Mouse (Mus musculus) MEL (cell line): ENCODE data around the gene Kctd5. TPM values are rescaled to one million over a fixed set of nuclear protein-coding genes. Genes with fewer than 3 reads are reported as not detected.
A peak's percentile ranks its signal among the peaks of the same experiment; 100 is the strongest.

Experiments used
- DNase-seq: peaks from one replicate; pipeline ENCODE4 v3.0.0; 2011; ENCODE audit warnings: low read depth, low spot score
- H3K27ac ChIP-seq: 2 replicates; pipeline ENCODE4 v1.5.1; 2012; ENCODE audit warnings: low read depth, mild to moderate bottlenecking, control low read depth, low read length, moderate library complexity; ENCODE audit not compliant: control insufficient read depth
- H3K27me3 ChIP-seq, 2 experiments: fragments of 150-350 bp in 1 of 2; sonication (generic) in 1 of 2; 2 replicates each; pipeline ENCODE4 v1.6.1; 2012; ENCODE audit warnings: low read length in 2 of 2, mild to moderate bottlenecking in 2 of 2, improper control_type of control experiment in 1 of 2, moderate library complexity in 1 of 2; ENCODE audit not compliant: insufficient read depth in 2 of 2, control insufficient read depth in 1 of 2
- H3K36me3 ChIP-seq, 2 experiments: 2 replicates each; pipeline ENCODE4 v1.6.1; 2012 to 2014; ENCODE audit warnings: low read length in 2 of 2, improper control_type of control experiment in 1 of 2, inconsistent platforms in 1 of 2, mild to moderate bottlenecking in 1 of 2; ENCODE audit not compliant: insufficient read depth in 2 of 2, control insufficient read depth in 1 of 2
- H3K4me1 ChIP-seq, 2 experiments: fragments of 150-350 bp in 1 of 2; sonication (generic) in 1 of 2; 2 replicates each; pipeline ENCODE4 v1.6.1; 2012; ENCODE audit warnings: low read length in 2 of 2, improper control_type of control experiment in 1 of 2, mild to moderate bottlenecking in 1 of 2; ENCODE audit not compliant: insufficient read depth in 2 of 2, control insufficient read depth in 1 of 2
- H3K4me3 ChIP-seq, 2 experiments: fragments of 150-350 bp in 1 of 2; sonication (generic) in 1 of 2; 2 replicates each; pipeline ENCODE4 v1.5.1; 2012; ENCODE audit warnings: low read depth in 2 of 2, low read length in 2 of 2, mild to moderate bottlenecking in 2 of 2, moderate library complexity in 2 of 2, control low read depth in 1 of 2, improper control_type of control experiment in 1 of 2; ENCODE audit not compliant: control insufficient read depth in 1 of 2, insufficient read depth in 1 of 2
- H3K79me2 ChIP-seq: 2 replicates; pipeline ENCODE4 v1.6.1; 2012; ENCODE audit warnings: mild to moderate bottlenecking, low read length, moderate library complexity; ENCODE audit not compliant: control insufficient read depth, poor library complexity, insufficient read depth
- H3K9ac ChIP-seq: 2 replicates; pipeline ENCODE4 v1.6.1; 2012; ENCODE audit warnings: low read depth, mild to moderate bottlenecking, control low read depth, low read length, moderate library complexity; ENCODE audit not compliant: control insufficient read depth, poor library complexity, severe bottlenecking
- H3K9me3 ChIP-seq: fragments of 150-350 bp; sonication (generic); replicated peaks from 2 replicates; pipeline ENCODE4 v1.6.1; 2012; ENCODE audit warnings: mild to moderate bottlenecking, low read length, improper control_type of control experiment, moderate library complexity; ENCODE audit not compliant: insufficient read depth
- CHD2 ChIP-seq: IDR thresholded peaks from 2 replicates; pipeline ENCODE4 v1.6.1; 2011; ENCODE audit warnings: low read length, improper control_type of control experiment
- ELF1 ChIP-seq: IDR thresholded peaks from 2 replicates; pipeline ENCODE4 v1.6.1; 2014; ENCODE audit warnings: low read depth, mild to moderate bottlenecking, inconsistent platforms, low read length, improper control_type of control experiment, moderate library complexity
- EP300 ChIP-seq, 2 experiments: IDR thresholded peaks; 2 replicates each; pipeline ENCODE4 v1.6.1; 2011; ENCODE audit warnings: improper control_type of control experiment in 2 of 2, low read length in 2 of 2, low read depth in 1 of 2, mild to moderate bottlenecking in 1 of 2
- ETS1 ChIP-seq: IDR thresholded peaks from 2 replicates; pipeline ENCODE4 v1.6.1; 2012; ENCODE audit warnings: low read depth, mild to moderate bottlenecking, inconsistent platforms, low read length, improper control_type of control experiment, moderate library complexity
- GATA1 ChIP-seq: IDR thresholded peaks from 2 replicates; pipeline ENCODE4 v1.6.1; 2011; ENCODE audit warnings: low read depth, low read length, improper control_type of control experiment
- HCFC1 ChIP-seq: IDR thresholded peaks from 2 replicates; pipeline ENCODE4 v1.6.1; 2012; ENCODE audit warnings: low read depth, mild to moderate bottlenecking, inconsistent platforms, low read length, improper control_type of control experiment, moderate library complexity
- JUND ChIP-seq: IDR thresholded peaks from 2 replicates; pipeline ENCODE4 v1.6.1; 2011; ENCODE audit warnings: low read depth, mild to moderate bottlenecking, improper control_type of control experiment, low read length
- KAT2A ChIP-seq: conservative IDR thresholded peaks from 2 replicates; pipeline ENCODE4 v1.6.1; 2012; ENCODE audit warnings: low read depth, low read length, improper control_type of control experiment, inconsistent platforms
- MAX ChIP-seq: IDR thresholded peaks from 2 replicates; pipeline ENCODE4 v1.6.1; 2011; ENCODE audit warnings: low read length, improper control_type of control experiment
- MEF2A ChIP-seq: IDR thresholded peaks from 2 replicates; pipeline ENCODE4 v1.6.1; 2014; ENCODE audit warnings: low read depth, mild to moderate bottlenecking, inconsistent platforms, low read length, improper control_type of control experiment; ENCODE audit not compliant: poor library complexity, insufficient replicate concordance, severe bottlenecking; ENCODE audit errors: extremely low read depth
- MXI1 ChIP-seq: IDR thresholded peaks from 2 replicates; pipeline ENCODE4 v1.6.1; 2011; ENCODE audit warnings: mild to moderate bottlenecking, low read depth, low read length, improper control_type of control experiment
- MYB ChIP-seq: IDR thresholded peaks from 2 replicates; pipeline ENCODE4 v1.6.1; 2011; ENCODE audit warnings: mild to moderate bottlenecking, low read depth, low read length, improper control_type of control experiment
- MYC ChIP-seq: IDR thresholded peaks from 2 replicates; pipeline ENCODE4 v1.6.1; 2011; ENCODE audit warnings: low read depth, mild to moderate bottlenecking, low read length, improper control_type of control experiment, moderate library complexity
- NELFE ChIP-seq: IDR thresholded peaks from 2 replicates; pipeline ENCODE4 v1.6.1; 2011; ENCODE audit warnings: low read depth, low read length, improper control_type of control experiment
- POLR2AphosphoS2 ChIP-seq: IDR thresholded peaks from 2 replicates; pipeline ENCODE4 v1.6.1; 2011; ENCODE audit warnings: low read length, improper control_type of control experiment
- SIN3A ChIP-seq: IDR thresholded peaks from 2 replicates; pipeline ENCODE4 v1.6.1; 2012; ENCODE audit warnings: low read length, improper control_type of control experiment, inconsistent platforms
- SMC3 ChIP-seq: IDR thresholded peaks from 2 replicates; pipeline ENCODE4 v1.6.1; 2011; ENCODE audit warnings: low read depth, low read length, improper control_type of control experiment
- TAL1 ChIP-seq: IDR thresholded peaks from 2 replicates; pipeline ENCODE4 v1.6.1; 2012; ENCODE audit warnings: mild to moderate bottlenecking, inconsistent platforms, low read length, moderate library complexity, mixed read lengths
- TBP ChIP-seq: IDR thresholded peaks from 2 replicates; pipeline ENCODE4 v1.8.0; 2011; ENCODE audit warnings: low read depth, low read length, improper control_type of control experiment
- TCF12 ChIP-seq: IDR thresholded peaks from 2 replicates; pipeline ENCODE4 v1.6.1; 2014; ENCODE audit warnings: low read depth, mild to moderate bottlenecking, inconsistent platforms, low read length, improper control_type of control experiment, moderate library complexity
- USF1 ChIP-seq: IDR thresholded peaks from 2 replicates; pipeline ENCODE4 v1.6.1; 2014; ENCODE audit warnings: low read depth, mild to moderate bottlenecking, inconsistent platforms, low read length, improper control_type of control experiment, moderate library complexity
- ZMIZ1 ChIP-seq: IDR thresholded peaks from 2 replicates; pipeline ENCODE4 v1.6.1; 2012; ENCODE audit warnings: low read depth, mild to moderate bottlenecking, inconsistent platforms, low read length, improper control_type of control experiment, moderate library complexity
- ZNF384 ChIP-seq: IDR thresholded peaks from 2 replicates; pipeline ENCODE4 v1.6.1; 2012; ENCODE audit warnings: low read depth, mild to moderate bottlenecking, inconsistent platforms, low read length, improper control_type of control experiment
- polyA plus RNA-seq, 2 experiments: library from polyadenylated mRNA; stranded (reverse) in 1 of 2; unstranded in 1 of 2; fragments of >175 nt in 1 of 2; fragments of >200 nt in 1 of 2; gene quantifications; 2 replicates each; pipeline versions ENCODE4 v1.2.1 to v1.2.4; 2012; ENCODE audit warnings: low replicate concordance in 2 of 2, low read depth in 1 of 2; ENCODE audit not compliant: insufficient read length in 2 of 2, insufficient read depth in 1 of 2, missing spikeins in 1 of 2
- total RNA-seq: library from RNA; depleted of rRNA; stranded (reverse); fragments of 300-350 nt; gene quantifications from 2 replicates; pipeline ENCODE4 v1.2.3, GENCODE M21; 2012

The Kctd5 gene
- total and polyA plus RNA-seq, 3 experiments: 20.2 to 33.2 TPM; not detected in 1

DNA sequence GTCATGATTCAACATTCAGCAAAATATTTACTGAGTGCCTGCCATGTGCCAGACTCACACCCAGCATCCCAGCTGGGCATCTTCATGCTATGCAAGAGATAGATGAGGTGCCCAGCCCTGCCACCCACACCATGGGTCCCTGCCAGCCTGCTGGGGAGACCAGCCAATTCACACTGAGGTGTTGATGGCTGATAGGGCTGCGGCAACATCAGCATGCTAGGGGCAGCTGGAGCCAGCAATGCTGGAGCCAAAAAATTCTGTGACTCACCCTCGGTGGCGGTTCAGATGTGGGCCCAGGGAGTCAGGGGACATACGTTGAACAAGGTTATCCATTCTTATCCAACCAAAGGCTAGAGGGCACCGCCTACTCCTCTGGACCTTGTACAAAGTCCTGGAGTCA is 72.9 kb downstream of the Kctd5 start:
- TF ChIP-seq TAL1 (peak; percentile 42), TCF12 (peak; percentile 62; the same call in 1 of the 2 replicates), SMC3 (no peak), TBP (peak; percentile 44; the same call in 1 of the 2 replicates), MXI1 (0 out of 2 replicates have a peak, but pooled peaks have one; percentile 38), SIN3A (peak; percentile 37; the same call in 1 of the 2 replicates), EP300 (IDR thresholded peaks at IDR 0.05; ENCODE audit: low read depth in 1 of 2, low read length in 2 of 2) (peak; percentile 61 to 65; a peak in 3 of 4 replicates), USF1 (no peak), HCFC1 (no peak), MAX (peak; percentile 45; the same call in 1 of the 2 replicates), ETS1 (peak; percentile 78), ZMIZ1 (no peak)
- H3K9me3 ChIP-seq: no peaks in the 10 kb centered on the region
- DNase-seq: peak; percentile 69
- no peak overlapping the region for H3K27ac ChIP-seq
- H3K36me3 ChIP-seq: no peaks in the 10 kb centered on the region
- H3K9ac ChIP-seq: no peak overlapping the region
- H3K27me3 ChIP-seq: no peaks in the 10 kb centered on the region; a peak in 1 of 4 replicates
- H3K4me1 ChIP-seq: 0 out of 4 replicates have a peak, but pooled peaks cover 0 to 8% of the 10 kb centered on the region in 2 experiments
- no peak overlapping the region for H3K4me3 ChIP-seq
- no peaks in the 10 kb centered on the region for H3K79me2 ChIP-seq

DNA sequence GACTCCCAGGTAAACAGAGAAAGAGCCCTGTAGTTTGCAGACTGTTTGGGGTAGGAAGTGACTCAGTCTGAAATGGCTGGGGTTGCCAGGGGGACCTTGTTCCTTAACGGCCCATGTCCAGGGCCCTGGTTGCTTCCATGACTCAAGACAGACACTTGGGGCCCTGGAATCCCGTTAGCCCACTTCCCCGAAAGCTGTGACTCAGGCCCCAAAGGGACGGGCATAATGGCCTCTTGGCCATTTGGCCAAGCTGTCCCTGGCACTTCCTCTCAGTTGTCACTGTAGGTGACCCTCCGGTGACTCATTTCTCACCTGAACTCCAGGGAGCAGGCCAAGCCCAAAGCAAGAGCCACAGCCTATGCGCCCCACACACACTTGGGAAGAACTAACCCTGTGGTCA is 74.9 kb downstream of the Kctd5 start:
- TF ChIP-seq MYB (no peak), GATA1 (no peak), JUND (no peak), MYC (no peak), POLR2AphosphoS2 (no peak), CHD2 (no peak), ELF1 (no peak), KAT2A (no peak), ZNF384 (no peak), HCFC1 (no peak), MEF2A (no peak), NELFE (no peak)
- Histone ChIP-seq H3K79me2 (no peaks in the 10 kb centered on the region), H3K4me1 (0 out of 4 replicates have a peak, but pooled peaks cover 0 to 8% of the 10 kb centered on the region in 2 experiments), H3K9ac (no peak overlapping the region), H3K36me3 (no peaks in the 10 kb centered on the region), H3K27ac (no peak overlapping the region), H3K27me3 (no peaks in the 10 kb centered on the region; a peak in 1 of 4 replicates), H3K9me3 (no peaks in the 10 kb centered on the region), H3K4me3 (no peak overlapping the region)
- no peak for DNase-seq
